Mouse (Mus musculus) embryonic facial prominence, embryonic 11.5 days (tissue): ENCODE results near the gene Cops9. TPM values are rescaled to one million over a fixed set of nuclear protein-coding genes. Genes with fewer than 3 reads are reported as not detected.

ENCODE experiments used
- polyA plus RNA-seq: library from polyadenylated mRNA; unstranded; fragments of >200 nt; fragmentation: Nextera tagmentation; extraction: Ambion mirVana; gene quantifications from 2 replicates; pipeline ENCODE4 v1.2.1, GENCODE M21; 2014

The Cops9 gene
- polyA plus RNA-seq, 1 experiment from 2014 or later: 307 TPM

Other genes starting within 250 kb of the Cops9 start
- gene Ndufa10, start 168.1 kb downstream of the Cops9 start, polyA plus RNA-seq: 275 and 332 TPM in 2 replicates
- gene Olfr1416, start 156.9 kb downstream of the Cops9 start, polyA plus RNA-seq: not detected in 2 replicates
- not detected in 2 replicates for gene Olfr1415, start 145.9 kb downstream of the Cops9 start, polyA plus RNA-seq
- gene Olfr1414, start 123.3 kb downstream of the Cops9 start, polyA plus RNA-seq: 0.22 TPM in 1 of 2 replicates, not detected in the other
- not detected in 2 replicates for gene Olfr1413, start 70.7 kb downstream of the Cops9 start, polyA plus RNA-seq
- gene Olfr1412, start 56.2 kb downstream of the Cops9 start, polyA plus RNA-seq: not detected in 2 replicates
- gene Olfr1411, start 47.6 kb downstream of the Cops9 start, polyA plus RNA-seq: not detected in 2 replicates
- not detected in 2 replicates for gene Olfr1410, start 36.2 kb downstream of the Cops9 start, polyA plus RNA-seq
- 0.11 TPM in 1 of 2 replicates, not detected in the other for gene Olfr12, start 24.2 kb downstream of the Cops9 start, polyA plus RNA-seq
- 0.25 TPM in 1 of 2 replicates, not detected in the other for gene Otos, start 6.9 kb upstream of the Cops9 start, polyA plus RNA-seq
- gene Gpc1, start 189.7 kb upstream of the Cops9 start, polyA plus RNA-seq: 37.7 and 41.9 TPM in 2 replicates